Mouse (Mus musculus) heart, embryonic 12.5 days (tissue): ENCODE results near the gene Arhgap45. TPM values are rescaled to one million over a fixed set of nuclear protein-coding genes. Genes with fewer than 3 reads are reported as not detected.

Experiments
- ATAC-seq: fragments of 200-750 bp; cut with Nextera tagmentation; 2 replicates; pipeline ENCODE4 v1.8.0; 2017; ENCODE audit warnings: moderate TSS enrichment, moderate library complexity; ENCODE audit not compliant: insufficient number of reproducible peaks, low FRiP score
- H3K27ac ChIP-seq: fragments of 300-500 bp; sonication (generic); 2 replicates; pipeline ENCODE4 v1.5.1; 2016; ENCODE audit warnings: mild to moderate bottlenecking, moderate library complexity; ENCODE audit not compliant: poor library complexity, severe bottlenecking
- H3K27me3 ChIP-seq: fragments of 300-500 bp; sonication (generic); replicated peaks from 2 replicates; pipeline ENCODE4 v1.6.1; 2016; ENCODE audit warnings: mild to moderate bottlenecking, moderate library complexity
- H3K36me3 ChIP-seq: fragments of 300-500 bp; sonication (generic); 2 replicates; pipeline ENCODE4 v1.6.1; 2016; ENCODE audit warnings: mild to moderate bottlenecking, moderate library complexity
- H3K4me1 ChIP-seq: fragments of 300-500 bp; sonication (generic); replicated peaks from 2 replicates; pipeline ENCODE4 v1.6.1; 2016; ENCODE audit warnings: mild to moderate bottlenecking
- H3K4me2 ChIP-seq: fragments of 300-500 bp; sonication (generic); 2 replicates; pipeline ENCODE4 v1.6.1; 2016; ENCODE audit warnings: mild to moderate bottlenecking, moderate library complexity
- H3K4me3 ChIP-seq: fragments of 300-500 bp; sonication (generic); 2 replicates; pipeline ENCODE4 v1.5.1; 2016; ENCODE audit warnings: mild to moderate bottlenecking
- H3K9ac ChIP-seq: fragments of 300-500 bp; sonication (generic); 2 replicates; pipeline ENCODE4 v1.6.1; 2016; ENCODE audit warnings: mild to moderate bottlenecking, moderate library complexity
- H3K9me3 ChIP-seq: fragments of 300-500 bp; sonication (generic); replicated peaks from 2 replicates; pipeline ENCODE4 v1.6.1; 2016; ENCODE audit warnings: mild to moderate bottlenecking, moderate library complexity
- WGBS: fragments of 180-500 bp; shearing (Covaris S2); methylation state at CpG from one replicate; pipeline ENCODE4 v1.1.7; 2016; 5-methylcytosine and 5-hydroxymethylcytosine counted together
- polyA plus RNA-seq: library from polyadenylated mRNA; unstranded; fragments of >200 nt; fragmentation: Nextera tagmentation; extraction: Ambion mirVana; gene quantifications from 2 replicates; pipeline ENCODE4 v1.2.1, GENCODE M21; 2016

The Arhgap45 gene
- polyA plus RNA-seq, 1 experiment from 2014 or later: 7.5 TPM

DNA sequence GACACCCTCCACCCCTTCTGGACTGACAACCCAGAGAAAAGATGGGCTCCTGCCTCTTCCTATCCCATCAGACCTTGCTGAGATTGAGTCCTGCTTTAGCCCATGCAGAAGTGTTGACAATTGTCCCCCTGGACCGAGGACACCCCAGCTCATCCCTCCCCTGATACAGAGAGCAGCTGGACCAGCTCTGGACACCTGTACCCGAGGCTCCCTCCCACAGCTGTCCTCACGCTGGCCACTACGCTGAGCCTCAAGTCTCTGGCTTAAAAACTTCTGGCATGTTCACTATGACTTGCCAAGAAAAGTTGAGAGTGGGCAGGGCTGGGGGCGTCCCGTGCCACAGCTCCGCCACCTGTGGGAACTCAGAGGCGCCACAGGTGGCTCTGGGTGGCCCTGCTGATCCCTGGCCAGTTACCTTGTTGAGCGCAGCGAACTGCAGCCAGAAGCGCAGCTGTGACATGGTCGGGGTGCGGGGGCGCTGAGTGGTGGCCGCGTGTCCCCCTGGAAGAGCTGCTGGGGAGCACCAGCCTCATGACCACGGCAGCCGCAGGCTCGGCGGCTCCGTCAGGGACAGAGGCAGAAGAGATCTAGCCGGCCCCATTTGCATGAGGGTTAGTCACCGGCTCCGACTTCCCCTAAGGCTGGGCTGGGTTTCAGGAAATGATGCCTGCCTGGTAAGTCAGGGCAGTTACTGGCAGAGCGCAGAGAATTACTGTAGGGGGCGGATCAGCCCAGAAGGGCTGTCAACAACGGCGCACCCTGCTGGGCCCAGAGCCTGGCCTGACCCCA lies 58.6 kb downstream of the Arhgap45 start:
- H3K9ac ChIP-seq: peak overlapping the region; percentile 54
- H3K27me3 ChIP-seq: no peaks in the 10 kb centered on the region
- H3K4me2 ChIP-seq: peak overlapping the region; percentile 67
- peaks cover 30% of the 10 kb centered on the region for H3K36me3 ChIP-seq
- WGBS: 14% methylated on average over 28 of the region's 28 CpGs
- peaks cover 54% of the 10 kb centered on the region for H3K4me1 ChIP-seq
- H3K27ac ChIP-seq: peak overlapping the region; percentile 36; the same call in 1 of the 2 replicates
- H3K9me3 ChIP-seq: no peaks in the 10 kb centered on the region
- H3K4me3 ChIP-seq: peak overlapping the region; percentile 33
- ATAC-seq: peak; percentile 13; the same call in 1 of the 2 replicates

GRCm38 (mm10) chr10:80075924-80076323 lies 59.5 kb downstream of the Arhgap45 start:
- Histone ChIP-seq H3K4me3 (no peak overlapping the region), H3K27ac (no peak overlapping the region), H3K9ac (0 out of 2 replicates have a peak overlapping the region, but pooled peaks have one; percentile 54), H3K4me1 (peaks cover 46% of the 10 kb centered on the region), H3K4me2 (no peak overlapping the region), H3K36me3 (peaks cover 39% of the 10 kb centered on the region), H3K9me3 (no peaks in the 10 kb centered on the region), H3K27me3 (no peaks in the 10 kb centered on the region)
- ATAC-seq: no peak
- WGBS: 59% methylated on average over 1 of the region's 1 CpGs

GRCm38 (mm10) chr10:80076386-80076785 lies 59.9 kb downstream of the Arhgap45 start:
- H3K9me3 ChIP-seq: no peaks in the 10 kb centered on the region
- H3K4me2 ChIP-seq: no peak overlapping the region
- H3K4me1 ChIP-seq: peaks cover 42% of the 10 kb centered on the region
- no peak overlapping the region for H3K27ac ChIP-seq
- 89% methylated on average over 4 of the region's 4 CpGs for WGBS
- ATAC-seq: no peak
- H3K27me3 ChIP-seq: no peaks in the 10 kb centered on the region
- peaks cover 43% of the 10 kb centered on the region for H3K36me3 ChIP-seq
- no peak overlapping the region for H3K4me3 ChIP-seq
- H3K9ac ChIP-seq: no peak overlapping the region

DNA sequence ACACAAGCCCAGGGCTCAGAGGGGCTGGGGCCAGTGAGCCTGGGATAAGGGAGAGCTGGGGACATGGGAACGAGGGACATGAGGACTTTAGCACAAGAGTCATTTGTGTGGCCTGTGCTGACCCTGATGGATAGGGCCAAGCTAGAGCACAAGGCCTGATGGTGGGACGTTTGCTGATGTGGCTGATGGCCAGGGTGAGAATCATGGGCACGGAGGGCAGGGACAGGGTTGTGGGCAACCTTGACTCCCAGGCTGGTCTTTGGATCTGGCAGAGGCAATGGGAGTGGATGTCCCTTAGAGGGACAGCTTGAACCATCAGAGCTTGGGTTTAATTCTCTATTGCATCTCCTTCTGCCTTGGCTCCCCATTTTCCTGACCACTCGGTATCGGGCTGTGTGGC lies 60.9 kb downstream of the Arhgap45 start:
- Histone ChIP-seq H3K27me3 (no peaks in the 10 kb centered on the region), H3K4me3 (no peak overlapping the region), H3K4me1 (peaks cover 32% of the 10 kb centered on the region), H3K27ac (no peak overlapping the region), H3K9ac (no peak overlapping the region), H3K36me3 (peaks cover 53% of the 10 kb centered on the region), H3K4me2 (no peak overlapping the region), H3K9me3 (no peaks in the 10 kb centered on the region)
- 88% methylated on average over 5 of the region's 5 CpGs for WGBS
- ATAC-seq: no peak

DNA sequence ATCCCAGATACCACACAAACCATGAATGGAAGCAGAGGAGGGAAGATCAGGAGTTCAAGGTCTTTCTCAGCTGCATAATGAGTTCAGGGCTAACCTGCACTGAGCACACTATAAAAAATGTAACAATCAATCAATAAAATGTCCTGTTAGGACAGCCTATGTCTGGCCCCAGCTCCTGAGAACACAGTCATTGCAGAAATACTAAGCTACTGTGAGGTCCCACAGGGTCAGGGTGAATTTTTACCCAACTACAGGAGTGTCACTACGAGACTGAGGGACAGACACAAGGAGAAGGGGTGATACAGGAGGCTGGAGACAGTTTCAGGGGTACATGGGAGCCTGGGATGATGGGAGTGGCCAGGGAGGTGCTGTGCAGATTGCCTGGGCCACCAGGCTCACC lies 61.9 kb downstream of the Arhgap45 start:
- no peak for ATAC-seq
- peaks cover 23% of the 10 kb centered on the region for H3K4me1 ChIP-seq
- H3K4me2 ChIP-seq: no peak overlapping the region
- H3K9me3 ChIP-seq: no peaks in the 10 kb centered on the region
- no peaks in the 10 kb centered on the region for H3K27me3 ChIP-seq
- 94% methylated on average over 1 of the region's 1 CpGs for WGBS
- no peak overlapping the region for H3K27ac ChIP-seq
- no peak overlapping the region for H3K9ac ChIP-seq
- H3K4me3 ChIP-seq: no peak overlapping the region
- peaks cover 63% of the 10 kb centered on the region for H3K36me3 ChIP-seq

DNA sequence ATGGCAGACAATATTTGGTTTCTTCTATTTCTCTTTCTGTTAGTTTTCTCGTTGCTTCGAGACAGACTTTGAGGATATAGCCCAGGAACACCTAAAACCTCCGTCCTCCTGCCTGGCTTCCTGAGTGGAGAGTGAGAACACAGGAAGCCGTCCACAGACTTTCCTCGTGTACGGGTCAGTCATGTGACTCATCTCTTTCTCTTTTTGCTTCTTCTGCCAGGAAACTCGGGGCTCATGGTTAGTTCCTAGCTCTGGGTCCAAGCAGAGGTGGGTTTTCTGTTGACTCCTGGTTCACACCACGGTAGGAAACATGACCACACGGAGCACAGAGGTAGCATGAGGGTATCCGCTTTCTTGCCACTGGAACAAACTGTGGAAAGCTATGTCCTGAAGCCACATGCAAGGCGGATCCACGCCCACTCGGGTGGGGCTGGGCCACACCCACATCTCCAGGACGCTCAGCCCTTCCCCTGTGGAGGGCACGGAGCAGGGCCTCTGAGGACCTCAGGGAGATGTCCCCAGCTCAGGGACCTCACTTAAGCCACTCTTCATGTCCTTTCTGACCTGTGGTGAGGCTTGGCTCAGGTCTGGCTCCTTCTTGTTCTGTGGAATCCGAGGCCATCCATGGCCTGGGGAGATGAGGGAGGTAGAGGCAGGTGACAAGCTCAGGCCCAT lies 64.1 kb downstream of the Arhgap45 start:
- Histone ChIP-seq H3K9me3 (no peaks in the 10 kb centered on the region), H3K9ac (0 out of 2 replicates have a peak overlapping the region, but pooled peaks have one; percentile 25), H3K27ac (0 out of 2 replicates have a peak overlapping the region, but pooled peaks have one; percentile 31), H3K36me3 (peaks cover 74% of the 10 kb centered on the region), H3K27me3 (no peaks in the 10 kb centered on the region), H3K4me1 (peaks cover 19% of the 10 kb centered on the region), H3K4me3 (no peak overlapping the region), H3K4me2 (no peak overlapping the region)
- WGBS: 73% methylated on average over 16 of the region's 16 CpGs
- peak; percentile 82 for ATAC-seq

Other genes with a start within 250 kb of the Arhgap45 start
- gene Rnf126, start 249.7 kb upstream of the Arhgap45 start, polyA plus RNA-seq: 78.7 and 78.9 TPM in 2 replicates
- 21.1 and 21.9 TPM in 2 replicates for gene Fstl3, start 239.4 kb upstream of the Arhgap45 start, polyA plus RNA-seq
- 0.24 TPM in 1 of 2 replicates, not detected in the other for gene Prss57, start 225.7 kb upstream of the Arhgap45 start, polyA plus RNA-seq
- 72.4 and 80.8 TPM in 2 replicates for gene Palm, start 223.1 kb upstream of the Arhgap45 start, polyA plus RNA-seq
- gene Misp, start 195.7 kb upstream of the Arhgap45 start, polyA plus RNA-seq: 0.40 and 0.60 TPM in 2 replicates
- gene Ptbp1, start 162.2 kb upstream of the Arhgap45 start, polyA plus RNA-seq: 139 and 142 TPM in 2 replicates
- 1.8 and 2.0 TPM in 2 replicates for gene Prtn3, start 142.2 kb upstream of the Arhgap45 start, polyA plus RNA-seq
- gene Plppr3, start 142.0 kb upstream of the Arhgap45 start, polyA plus RNA-seq: 14.2 and 15.5 TPM in 2 replicates
- gene Elane, start 130.4 kb upstream of the Arhgap45 start, polyA plus RNA-seq: 0.47 TPM in 1 of 2 replicates, not detected in the other
- not detected in 2 replicates for gene Cfd, start 125.8 kb upstream of the Arhgap45 start, polyA plus RNA-seq
- 48.3 and 50.1 TPM in 2 replicates for gene Med16, start 107.7 kb upstream of the Arhgap45 start, polyA plus RNA-seq
- gene Gm26602, start 105.8 kb upstream of the Arhgap45 start, polyA plus RNA-seq: 16.8 and 19.3 TPM in 2 replicates
- 0.45 and 0.55 TPM in 2 replicates for gene Kiss1r, start 99.7 kb upstream of the Arhgap45 start, polyA plus RNA-seq
- gene R3hdm4, start 95.4 kb upstream of the Arhgap45 start, polyA plus RNA-seq: 92.8 and 97.3 TPM in 2 replicates
- 6.3 and 8.3 TPM in 2 replicates for gene Arid3a, start 89.6 kb upstream of the Arhgap45 start, polyA plus RNA-seq
- 78.8 and 89.6 TPM in 2 replicates for gene Wdr18, start 56.5 kb upstream of the Arhgap45 start, polyA plus RNA-seq
- 0.12 and 0.29 TPM in 2 replicates for gene Grin3b, start 45.9 kb upstream of the Arhgap45 start, polyA plus RNA-seq
- gene Tmem259, start 32.3 kb upstream of the Arhgap45 start, polyA plus RNA-seq: 20.8 and 20.9 TPM in 2 replicates
- gene Cnn2, start 28.1 kb upstream of the Arhgap45 start, polyA plus RNA-seq: 302 and 307 TPM in 2 replicates
- gene Abca7, start 20.2 kb upstream of the Arhgap45 start, polyA plus RNA-seq: 4.5 and 5.1 TPM in 2 replicates
- 132 and 135 TPM in 2 replicates for gene Polr2e, start 23.1 kb downstream of the Arhgap45 start, polyA plus RNA-seq
- 677 and 717 TPM in 2 replicates for gene Gpx4, start 30.5 kb downstream of the Arhgap45 start, polyA plus RNA-seq
- 13.0 and 14.6 TPM in 2 replicates for gene Sbno2, start 88.9 kb downstream of the Arhgap45 start, polyA plus RNA-seq
- 10.8 and 13.8 TPM in 2 replicates for gene Stk11, start 99.2 kb downstream of the Arhgap45 start, polyA plus RNA-seq
- 827 and 861 TPM in 2 replicates for gene Atp5d, start 122.0 kb downstream of the Arhgap45 start, polyA plus RNA-seq
- 1.7 and 3.6 TPM in 2 replicates for gene Cbarp, start 124.2 kb downstream of the Arhgap45 start, polyA plus RNA-seq
- gene Midn, start 131.6 kb downstream of the Arhgap45 start, polyA plus RNA-seq: 25.9 and 28.9 TPM in 2 replicates
- gene Cirbp, start 149.3 kb downstream of the Arhgap45 start, polyA plus RNA-seq: 110 and 118 TPM in 2 replicates
- 10.4 and 11.7 TPM in 2 replicates for gene 1600002K03Rik, start 156.3 kb downstream of the Arhgap45 start, polyA plus RNA-seq
- 16.6 and 17.2 TPM in 2 replicates for gene Efna2, start 162.8 kb downstream of the Arhgap45 start, polyA plus RNA-seq
- gene Mum1, start 209.8 kb downstream of the Arhgap45 start, polyA plus RNA-seq: 43.0 and 45.9 TPM in 2 replicates
- 438 and 454 TPM in 2 replicates for gene Ndufs7, start 232.5 kb downstream of the Arhgap45 start, polyA plus RNA-seq
- 55.5 and 58.9 TPM in 2 replicates for gene Gamt, start 244.4 kb downstream of the Arhgap45 start, polyA plus RNA-seq
- gene Dazap1, start 244.8 kb downstream of the Arhgap45 start, polyA plus RNA-seq: 37.4 and 41.9 TPM in 2 replicates